Comparison of ENCODE assay signal across 39 mouse cellular contexts in genomic region chr13:41067618-41068017, GRCm38 (mm10). TPM values are rescaled to one million over a fixed set of nuclear protein-coding genes. Genes with fewer than 3 reads are reported as not detected.
"Had no signal": no experiment of that assay in that cellular context is flagged by ENCODE, and none has a peak within 500 bp of the region (broad histone marks: within the 10 kb centered on the region; RNA-seq: fewer than 3 reads in every experiment).

No protein-coding gene starts in this region.

- H3K4me2 ChIP-seq: heart, embryonic 11.5 days; heart, embryonic 13.5 days; heart, embryonic 15.5 days; hindbrain, embryonic 12.5 days; hindbrain, embryonic 14.5 days; intestine, embryonic 15.5 days; limb, embryonic 12.5 days; liver, embryonic 11.5 days; liver, embryonic 13.5 days; liver, embryonic 15.5 days had no signal

- H3K4me1 ChIP-seq: heart, embryonic 13.5 days; heart, embryonic 15.5 days; hindbrain, embryonic 10.5 days; hindbrain, embryonic 12.5 days; intestine, embryonic 15.5 days; limb, embryonic 10.5 days; limb, embryonic 12.5 days; liver, embryonic 13.5 days; liver, embryonic 15.5 days had no signal

- H3K4me3 ChIP-seq: gastrocnemius, adult 2 months; heart, adult 2 months; heart, embryonic 13.5 days; heart, embryonic 15.5 days; hindbrain, embryonic 10.5 days; hindbrain, embryonic 12.5 days; intestine, embryonic 15.5 days; layer of hippocampus, adult 2 months; left cerebral cortex, adult 2 months; limb, embryonic 10.5 days; limb, embryonic 12.5 days; liver, embryonic 13.5 days; liver, embryonic 15.5 days had no signal

- H3K9me3 ChIP-seq: heart, embryonic 13.5 days; heart, embryonic 15.5 days; hindbrain, embryonic 10.5 days; hindbrain, embryonic 12.5 days; intestine, embryonic 15.5 days; limb, embryonic 10.5 days; limb, embryonic 12.5 days; liver, embryonic 13.5 days; liver, embryonic 15.5 days had no signal

- H3K27me3 ChIP-seq: heart, embryonic 13.5 days; heart, embryonic 15.5 days; hindbrain, embryonic 12.5 days; intestine, embryonic 15.5 days; limb, embryonic 12.5 days; liver, embryonic 13.5 days; liver, embryonic 15.5 days had no signal

- H3K27ac ChIP-seq: gastrocnemius, adult 2 months; heart, adult 2 months; heart, embryonic 13.5 days; heart, embryonic 15.5 days; hindbrain, embryonic 10.5 days; hindbrain, embryonic 12.5 days; hindbrain, embryonic 14.5 days; intestine, embryonic 15.5 days; layer of hippocampus, adult 2 months; left cerebral cortex, adult 2 months; limb, embryonic 10.5 days; limb, embryonic 12.5 days; liver, embryonic 13.5 days; liver, embryonic 15.5 days had no signal

- ATAC-seq: hindbrain, embryonic 16.5 days; inflammation-experienced regulatory T-cells, adult 6 months; intestine, embryonic 15.5 days; intestine, postnatal 0 days had no signal

- H3K36me3 ChIP-seq: heart, embryonic 13.5 days; heart, embryonic 15.5 days; hindbrain, embryonic 10.5 days; hindbrain, embryonic 12.5 days; intestine, embryonic 15.5 days; limb, embryonic 10.5 days; limb, embryonic 12.5 days; liver, embryonic 13.5 days; liver, embryonic 15.5 days had no signal

- H3K9ac ChIP-seq: heart, embryonic 13.5 days; heart, embryonic 15.5 days; hindbrain, embryonic 12.5 days; hindbrain, embryonic 14.5 days; intestine, embryonic 15.5 days; limb, embryonic 12.5 days; liver, embryonic 13.5 days; liver, embryonic 15.5 days had no signal

- DNase-seq: gastrocnemius, adult 2 months; gastrocnemius, postnatal 10 days; gastrocnemius, postnatal 25 days; heart, adult 2 months; heart, postnatal 14 days; heart, postnatal 4 days; kidney, adult 18-20 months; kidney, adult 8-10 months; kidney, postnatal 10 days; kidney, postnatal 25 days; kidney, postnatal 4 days; liver; liver, embryonic 13.5 days had no signal

RNA-seq across cellular contexts. Expression of gene Mak, which starts 11.9 kb away (rescaled TPM):
- total RNA-seq: gastrocnemius, adult 2 months; gastrocnemius, postnatal 10 days; gastrocnemius, postnatal 25 days; gastrocnemius, postnatal 4 days; granulocyte monocyte progenitor cell, adult 5-6 weeks; heart, adult 2 months; heart, postnatal 4 days had no signal

RNA-seq across cellular contexts. Expression of gene Gcm2, which starts 43.2 kb away (rescaled TPM):
- total RNA-seq: gastrocnemius, adult 2 months; gastrocnemius, postnatal 10 days; gastrocnemius, postnatal 25 days; gastrocnemius, postnatal 4 days; granulocyte monocyte progenitor cell, adult 5-6 weeks; heart, adult 2 months; heart, postnatal 14 days; heart, postnatal 4 days; layer of hippocampus, adult 2 months; layer of hippocampus, postnatal 10 days; layer of hippocampus, postnatal 25 days; left cerebral cortex, adult 2 months; left cerebral cortex, postnatal 14 days; left cerebral cortex, postnatal 36 days had no signal
- polyA plus RNA-seq: heart, adult 2 months; heart, embryonic 11.5 days; heart, embryonic 13.5 days; heart, embryonic 15.5 days; heart, postnatal 0 days; hindbrain, embryonic 10.5 days; hindbrain, embryonic 12.5 days; hindbrain, embryonic 14.5 days; hindbrain, embryonic 16.5 days; intestine, embryonic 15.5 days; intestine, postnatal 0 days; kidney, embryonic 14.5 days; kidney, embryonic 16.5 days; limb, embryonic 10.5 days; limb, embryonic 12.5 days; limb, embryonic 14.5 days; liver, embryonic 11.5 days; liver, embryonic 13.5 days; liver, embryonic 15.5 days had no signal

RNA-seq across cellular contexts. Expression of gene Sycp2l, which starts 46.5 kb away (rescaled TPM):
- total RNA-seq: gastrocnemius, adult 2 months; gastrocnemius, postnatal 10 days; gastrocnemius, postnatal 4 days; granulocyte monocyte progenitor cell, adult 5-6 weeks; heart, adult 2 months; heart, postnatal 14 days; heart, postnatal 4 days; layer of hippocampus, adult 2 months; layer of hippocampus, postnatal 25 days; left cerebral cortex, adult 2 months; left cerebral cortex, postnatal 14 days had no signal
- polyA plus RNA-seq: heart, adult 2 months; heart, embryonic 11.5 days; heart, embryonic 15.5 days; heart, postnatal 0 days; hindbrain, embryonic 10.5 days; hindbrain, embryonic 12.5 days; hindbrain, embryonic 14.5 days; intestine, postnatal 0 days; kidney, embryonic 14.5 days; kidney, embryonic 16.5 days; limb, embryonic 10.5 days; limb, embryonic 12.5 days; limb, embryonic 14.5 days; liver, embryonic 11.5 days; liver, embryonic 13.5 days; liver, embryonic 15.5 days had no signal
